Mouse (Mus musculus): ENCODE measurements around the gene Pgpep1.

Pgpep1 gene

GRCm38 (mm10) chr8:70660273-70660725 is at the start of gene Pgpep1:
TSS of gene Pgpep1 (minus strand) at chr8:70660388.
- peak in 1 of 2 experiments; percentile 34 for DNase-seq

- DNase-seq = no peak
Measured at GRCm38 (mm10) chr8:70709794-70710193, 49.6 kb upstream of the Pgpep1 start.

GRCm38 (mm10) chr8:70708281-70708680 is 48.1 kb upstream of the Pgpep1 start:
- DNase-seq = peak in 1 of 2 experiments; percentile 44

- no peak for DNase-seq
Measured at GRCm38 (mm10) chr8:70703287-70703686, 43.1 kb upstream of the Pgpep1 start, which contains the start of gene Iqcn. TSS of gene Iqcn (plus strand) at chr8:70703457.

GRCm38 (mm10) chr8:70702842-70703182 is 42.6 kb upstream of the Pgpep1 start:
- peak; percentile 93 for DNase-seq

GRCm38 (mm10) chr8:70701982-70702841 is 42.0 kb upstream of the Pgpep1 start:
- DNase-seq = peak in 1 of 2 experiments; percentile 50

GRCm38 (mm10) chr8:70701048-70701981 is 41.1 kb upstream of the Pgpep1 start:
- DNase-seq = peak in 1 of 2 experiments; percentile 48

- DNase-seq = peak; percentile 89 to 93
Measured at GRCm38 (mm10) chr8:70700555-70700922, 40.4 kb upstream of the Pgpep1 start.

GRCm38 (mm10) chr8:70699834-70700554 is 39.8 kb upstream of the Pgpep1 start:
- peak; percentile 87 to 88 for DNase-seq

GRCm38 (mm10) chr8:70699116-70699833 is 39.1 kb upstream of the Pgpep1 start:
- peak in 1 of 2 experiments; percentile 81 for DNase-seq

GRCm38 (mm10) chr8:70698310-70699109 is 38.3 kb upstream of the Pgpep1 start, which contains the start of gene Jund:
TSS of gene Jund (plus strand) at chr8:70698949.
- DNase-seq = peak; percentile 99 to 100

GRCm38 (mm10) chr8:70697366-70698250 is 37.4 kb upstream of the Pgpep1 start:
- no peak for DNase-seq

GRCm38 (mm10) chr8:70696946-70697345 is 36.8 kb upstream of the Pgpep1 start:
- peak in 1 of 2 experiments; percentile 38 for DNase-seq

GRCm38 (mm10) chr8:70696019-70696885 is 36.1 kb upstream of the Pgpep1 start:
- DNase-seq = peak; percentile 81 to 90

GRCm38 (mm10) chr8:70695318-70696018 is 35.3 kb upstream of the Pgpep1 start:
- DNase-seq = peak; percentile 69 to 78

- no peak for DNase-seq
Measured at GRCm38 (mm10) chr8:70693636-70694035, 33.4 kb upstream of the Pgpep1 start.

GRCm38 (mm10) chr8:70691727-70692231 is 31.6 kb upstream of the Pgpep1 start:
- no peak for DNase-seq

GRCm38 (mm10) chr8:70691230-70691629 is 31.0 kb upstream of the Pgpep1 start:
- no peak for DNase-seq
